Mouse (Mus musculus) neural tube, embryonic 14.5 days (tissue): ENCODE measurements around the gene Neurog3. TPM values are rescaled to one million over a fixed set of nuclear protein-coding genes. Genes with fewer than 3 reads are reported as not detected.

ENCODE experiments used
- ATAC-seq: fragments of 200-750 bp; cut with Nextera tagmentation; 2 replicates; pipeline ENCODE4 v1.8.0; 2017; ENCODE audit warnings: low read depth, mild to moderate bottlenecking, moderate TSS enrichment, moderate library complexity
- H3K27ac ChIP-seq: fragments of 300-500 bp; sonication (generic); 2 replicates; pipeline ENCODE4 v1.5.1; 2014; ENCODE audit warnings: low read depth, mild to moderate bottlenecking, control low read depth, low read length, moderate library complexity, mixed read lengths
- H3K27me3 ChIP-seq: fragments of 300-500 bp; sonication (generic); 2 replicates; pipeline ENCODE4 v1.6.1; 2014; ENCODE audit warnings: low read length; ENCODE audit not compliant: control insufficient read depth, insufficient read depth
- H3K36me3 ChIP-seq: fragments of 300-500 bp; sonication (generic); 2 replicates; pipeline ENCODE4 v1.6.1; 2014; ENCODE audit warnings: low read length, mixed read lengths; ENCODE audit not compliant: control insufficient read depth, insufficient read depth
- H3K4me1 ChIP-seq: fragments of 300-500 bp; sonication (generic); 2 replicates; pipeline ENCODE4 v1.6.1; 2014; ENCODE audit warnings: low read length; ENCODE audit not compliant: control insufficient read depth, insufficient read depth
- H3K4me2 ChIP-seq: fragments of 300-500 bp; sonication (generic); 2 replicates; pipeline ENCODE4 v1.6.1; 2014; ENCODE audit warnings: mild to moderate bottlenecking, low read depth, low read length, control low read depth
- H3K4me3 ChIP-seq: fragments of 300-500 bp; sonication (generic); 2 replicates; pipeline ENCODE4 v1.5.1; 2014; ENCODE audit warnings: low read depth, low read length, control low read depth, mixed read lengths
- H3K9ac ChIP-seq: fragments of 300-500 bp; sonication (generic); replicated peaks from 2 replicates; pipeline ENCODE4 v1.6.1; 2014; ENCODE audit warnings: low read depth, mild to moderate bottlenecking, control low read depth, low read length, mixed read lengths
- H3K9me3 ChIP-seq: fragments of 300-500 bp; sonication (generic); 2 replicates; pipeline ENCODE4 v1.6.1; 2016; ENCODE audit warnings: low read length; ENCODE audit not compliant: control insufficient read depth
- WGBS: fragments of 180-500 bp; shearing (Covaris S2); extraction: QIAGEN DNeasy Blood & Tissue Kit; methylation state at CpG from one replicate; pipeline ENCODE4 v1.1.7; 2014; 5-methylcytosine and 5-hydroxymethylcytosine counted together
- polyA plus RNA-seq: library from polyadenylated mRNA; unstranded; fragments of >200 nt; fragmentation: Nextera tagmentation; extraction: Ambion mirVana; gene quantifications from 2 replicates; pipeline ENCODE4 v1.2.1, GENCODE M21; 2014

The Neurog3 gene
- 0.16 and 0.68 TPM in 2 replicates for polyA plus RNA-seq

- H3K27me3 ChIP-seq = peaks cover 80% of the 10 kb centered on the region
- no peak within 1 kb of the TSS for H3K9ac ChIP-seq
Measured at GRCm38 (mm10) chr10:62132691-62133281, at the start of gene Neurog3. TSS of gene Neurog3 (plus strand) at chr10:62133090.

GRCm38 (mm10) chr10:62086044-62086443 lies 46.8 kb upstream of the Neurog3 start:
- no peaks in the 10 kb centered on the region for H3K36me3 ChIP-seq
- WGBS = 72% methylated on average over 2 of the region's 2 CpGs
- no peak overlapping the region for H3K4me2 ChIP-seq
- no peaks in the 10 kb centered on the region for H3K4me1 ChIP-seq
- no peaks in the 10 kb centered on the region for H3K27me3 ChIP-seq
- no peaks in the 10 kb centered on the region for H3K9me3 ChIP-seq
- no peak overlapping the region for H3K4me3 ChIP-seq
- no peak overlapping the region for H3K9ac ChIP-seq
- no peak for ATAC-seq
- H3K27ac ChIP-seq = no peak overlapping the region

More at GRCm38 (mm10) chr10:62132691-62133281, at the start of gene Neurog3:
- Histone ChIP-seq H3K4me3 (peak within 1 kb of the TSS; percentile 16; the same call in 1 of the 2 replicates), H3K27ac (no peak within 1 kb of the TSS), H3K36me3 (no peaks in the 10 kb centered on the region), H3K4me2 (peak within 1 kb of the TSS; percentile 38), H3K4me1 (peaks cover 16% of the 10 kb centered on the region; the same call in 1 of the 2 replicates), H3K9me3 (no peaks in the 10 kb centered on the region)
- ATAC-seq = no peak
- under 1% methylated on average over 29 of the region's 29 CpGs for WGBS

- WGBS = 90% methylated on average over 5 of the region's 5 CpGs
- no peak for ATAC-seq
- Histone ChIP-seq H3K27me3 (no peaks in the 10 kb centered on the region), H3K36me3 (no peaks in the 10 kb centered on the region), H3K27ac (no peak overlapping the region), H3K4me3 (no peak overlapping the region), H3K9ac (no peak overlapping the region), H3K4me1 (no peaks in the 10 kb centered on the region), H3K4me2 (no peak overlapping the region), H3K9me3 (no peaks in the 10 kb centered on the region)
Measured at GRCm38 (mm10) chr10:62086826-62087225, 46.1 kb upstream of the Neurog3 start.

- Histone ChIP-seq H3K36me3 (no peaks in the 10 kb centered on the region), H3K27ac (no peak overlapping the region), H3K4me1 (no peaks in the 10 kb centered on the region), H3K4me3 (no peak overlapping the region), H3K9ac (no peak overlapping the region), H3K27me3 (no peaks in the 10 kb centered on the region), H3K9me3 (no peaks in the 10 kb centered on the region), H3K4me2 (no peak overlapping the region)
- 89% methylated on average over 5 of the region's 5 CpGs for WGBS
- no peak for ATAC-seq
Measured at GRCm38 (mm10) chr10:62088411-62088810, 44.5 kb upstream of the Neurog3 start.

GRCm38 (mm10) chr10:62089071-62089470 lies 43.8 kb upstream of the Neurog3 start:
- ATAC-seq = no peak
- Histone ChIP-seq H3K9me3 (no peaks in the 10 kb centered on the region), H3K4me2 (no peak overlapping the region), H3K36me3 (no peaks in the 10 kb centered on the region), H3K27ac (no peak overlapping the region), H3K27me3 (no peaks in the 10 kb centered on the region), H3K4me3 (no peak overlapping the region), H3K9ac (no peak overlapping the region), H3K4me1 (no peaks in the 10 kb centered on the region)
- WGBS = 67% methylated on average over 7 of the region's 7 CpGs

GRCm38 (mm10) chr10:62089486-62089885 lies 43.4 kb upstream of the Neurog3 start:
- Histone ChIP-seq H3K27ac (no peak overlapping the region), H3K9me3 (no peaks in the 10 kb centered on the region), H3K4me3 (no peak overlapping the region), H3K36me3 (no peaks in the 10 kb centered on the region), H3K9ac (no peak overlapping the region), H3K4me2 (no peak overlapping the region), H3K27me3 (no peaks in the 10 kb centered on the region), H3K4me1 (no peaks in the 10 kb centered on the region)
- no peak for ATAC-seq

GRCm38 (mm10) chr10:62093903-62094302 lies 39.0 kb upstream of the Neurog3 start:
- Histone ChIP-seq H3K9ac (no peak overlapping the region), H3K27me3 (no peaks in the 10 kb centered on the region), H3K9me3 (no peaks in the 10 kb centered on the region), H3K36me3 (no peaks in the 10 kb centered on the region), H3K27ac (no peak overlapping the region), H3K4me3 (no peak overlapping the region), H3K4me1 (no peaks in the 10 kb centered on the region), H3K4me2 (no peak overlapping the region)
- 82% methylated on average over 7 of the region's 7 CpGs for WGBS
- ATAC-seq = no peak

- ATAC-seq = no peak
- H3K9me3 ChIP-seq = no peaks in the 10 kb centered on the region
- 88% methylated on average over 6 of the region's 6 CpGs for WGBS
Measured at GRCm38 (mm10) chr10:62094401-62094800, 38.5 kb upstream of the Neurog3 start.

GRCm38 (mm10) chr10:62099749-62100403 lies 33.0 kb upstream of the Neurog3 start:
- Histone ChIP-seq H3K36me3 (no peaks in the 10 kb centered on the region), H3K4me2 (no peak overlapping the region), H3K4me3 (no peak overlapping the region), H3K27ac (peak overlapping the region; percentile 91), H3K4me1 (peaks cover 16% of the 10 kb centered on the region), H3K9ac (peak overlapping the region; percentile 29; the same call in 1 of the 2 replicates), H3K9me3 (no peaks in the 10 kb centered on the region), H3K27me3 (peaks cover 4% of the 10 kb centered on the region; the same call in 1 of the 2 replicates)
- 41% methylated on average over 10 of the region's 10 CpGs for WGBS
- peak; percentile 84 for ATAC-seq

More at GRCm38 (mm10) chr10:62094401-62094800, 38.5 kb upstream of the Neurog3 start:
- no peak overlapping the region for H3K9ac ChIP-seq
- H3K27me3 ChIP-seq = no peaks in the 10 kb centered on the region
- H3K4me2 ChIP-seq = no peak overlapping the region
- H3K4me3 ChIP-seq = no peak overlapping the region
- H3K36me3 ChIP-seq = no peaks in the 10 kb centered on the region
- H3K27ac ChIP-seq = no peak overlapping the region
- H3K4me1 ChIP-seq = no peaks in the 10 kb centered on the region
